Mouse (Mus musculus) erythroblast, embryonic 14.5 days (primary cell): ENCODE measurements around the gene Uhrf1bp1l.

Source experiments
- GATA1 ChIP-seq: IDR thresholded peaks from 2 replicates; pipeline ENCODE4 v1.6.1; 2012; ENCODE audit warnings: low read length, inconsistent platforms, mixed read lengths
- TAL1 ChIP-seq: IDR thresholded peaks from 3 replicates; pipeline ENCODE4 v1.6.1; 2012; ENCODE audit warnings: low read length, inconsistent platforms, mixed read lengths

GRCm38 (mm10) chr10:89739703-89740102 is 5.1 kb upstream of the Uhrf1bp1l start:
- TF ChIP-seq TAL1 (no peak), GATA1 (no peak)
